Mouse (Mus musculus): ENCODE data around the gene Rabep2. TPM values are rescaled to one million over a fixed set of nuclear protein-coding genes. Genes with fewer than 3 reads are reported as not detected.

The Rabep2 gene
- polyA plus RNA-seq, 1 experiment from 2014 or later = 26.0 TPM

- Histone ChIP-seq H3K4me3 (no peak overlapping the region), H3K4me2 (replicated peaks) (no peak overlapping the region), H3K27ac (replicated peaks) (no peak overlapping the region), H3K9me3 (no peaks in the 10 kb centered on the region), H3K4me1 (no peaks in the 10 kb centered on the region), H3K9ac (replicated peaks) (no peak overlapping the region), H3K27me3 (no peaks in the 10 kb centered on the region), H3K36me3 (peaks cover 9% of the 10 kb centered on the region; the same call in 1 of the 2 replicates)
- ATAC-seq (ENCODE audit: low FRiP score, low read depth) = no peak
- 89% methylated on average over 3 of the region's 3 CpGs for WGBS
These were observed 7.2 kb downstream of the Rabep2 start for GRCm38 (mm10) chr7:126435801-126436200.

GRCm38 (mm10) chr7:126436851-126437250 is 8.3 kb downstream of the Rabep2 start:
- Histone ChIP-seq H3K4me3 (no peak overlapping the region), H3K9ac (replicated peaks) (no peak overlapping the region), H3K27ac (replicated peaks) (no peak overlapping the region), H3K36me3 (peaks cover 7% of the 10 kb centered on the region; the same call in 1 of the 2 replicates), H3K4me1 (no peaks in the 10 kb centered on the region), H3K4me2 (replicated peaks) (no peak overlapping the region), H3K9me3 (no peaks in the 10 kb centered on the region), H3K27me3 (no peaks in the 10 kb centered on the region)
- no peak for ATAC-seq (ENCODE audit: low FRiP score, low read depth)
- 19% methylated on average over 8 of the region's 8 CpGs for WGBS

- H3K4me1 ChIP-seq = no peaks in the 10 kb centered on the region
- H3K9me3 ChIP-seq = no peaks in the 10 kb centered on the region
- 80% methylated on average over 9 of the region's 9 CpGs for WGBS
- H3K9ac ChIP-seq (replicated peaks) = no peak overlapping the region
- H3K36me3 ChIP-seq = peaks cover 18% of the 10 kb centered on the region
- H3K4me2 ChIP-seq (replicated peaks) = no peak overlapping the region
- H3K27ac ChIP-seq (replicated peaks) = no peak overlapping the region
- H3K4me3 ChIP-seq = no peak overlapping the region
- H3K27me3 ChIP-seq = no peaks in the 10 kb centered on the region
- no peak for ATAC-seq (ENCODE audit: low FRiP score, low read depth)
These were observed 11.6 kb downstream of the Rabep2 start for GRCm38 (mm10) chr7:126440134-126440533.

- no peaks in the 10 kb centered on the region for H3K9me3 ChIP-seq
- no peak overlapping the region for H3K4me3 ChIP-seq
- no peak for ATAC-seq (ENCODE audit: low FRiP score, low read depth)
- H3K4me1 ChIP-seq = no peaks in the 10 kb centered on the region
- peaks cover 38% of the 10 kb centered on the region for H3K36me3 ChIP-seq
- no peak overlapping the region for H3K4me2 ChIP-seq (replicated peaks)
- 94% methylated on average over 10 of the region's 10 CpGs for WGBS
- no peaks in the 10 kb centered on the region for H3K27me3 ChIP-seq
- no peak overlapping the region for H3K9ac ChIP-seq (replicated peaks)
- H3K27ac ChIP-seq (replicated peaks) = no peak overlapping the region
These were observed 15.4 kb downstream of the Rabep2 start for GRCm38 (mm10) chr7:126443997-126444396.

- H3K4me1 ChIP-seq = no peaks in the 10 kb centered on the region
- H3K9ac ChIP-seq (replicated peaks) = no peak overlapping the region
- peaks cover 38% of the 10 kb centered on the region for H3K36me3 ChIP-seq
- WGBS = 95% methylated on average over 9 of the region's 9 CpGs
- no peak overlapping the region for H3K4me2 ChIP-seq (replicated peaks)
- H3K27ac ChIP-seq (replicated peaks) = no peak overlapping the region
- no peak for ATAC-seq (ENCODE audit: low FRiP score, low read depth)
- no peak overlapping the region for H3K4me3 ChIP-seq
- no peaks in the 10 kb centered on the region for H3K27me3 ChIP-seq
- H3K9me3 ChIP-seq = no peaks in the 10 kb centered on the region
These were observed 16.0 kb downstream of the Rabep2 start for GRCm38 (mm10) chr7:126444536-126444935.

- Histone ChIP-seq H3K4me1 (no peaks in the 10 kb centered on the region), H3K4me2 (replicated peaks) (no peak overlapping the region), H3K27me3 (no peaks in the 10 kb centered on the region), H3K9ac (replicated peaks) (no peak overlapping the region), H3K36me3 (peaks cover 38% of the 10 kb centered on the region), H3K27ac (replicated peaks) (no peak overlapping the region), H3K4me3 (no peak overlapping the region), H3K9me3 (no peaks in the 10 kb centered on the region)
- ATAC-seq (ENCODE audit: low FRiP score, low read depth) = no peak
- WGBS = 93% methylated on average over 15 of the region's 15 CpGs
These were observed 16.7 kb downstream of the Rabep2 start for GRCm38 (mm10) chr7:126445104-126445815.

GRCm38 (mm10) chr7:126446217-126446616 is 17.7 kb downstream of the Rabep2 start:
- no peak overlapping the region for H3K27ac ChIP-seq (replicated peaks)
- no peaks in the 10 kb centered on the region for H3K27me3 ChIP-seq
- H3K36me3 ChIP-seq = peaks cover 38% of the 10 kb centered on the region
- no peak overlapping the region for H3K4me2 ChIP-seq (replicated peaks)
- no peak for ATAC-seq (ENCODE audit: low FRiP score, low read depth)
- no peaks in the 10 kb centered on the region for H3K9me3 ChIP-seq
- 91% methylated on average over 21 of the region's 21 CpGs for WGBS
- no peaks in the 10 kb centered on the region for H3K4me1 ChIP-seq
- no peak overlapping the region for H3K9ac ChIP-seq (replicated peaks)
- H3K4me3 ChIP-seq = no peak overlapping the region

GRCm38 (mm10) chr7:126448481-126448880 is 19.9 kb downstream of the Rabep2 start:
- WGBS = 92% methylated on average over 19 of the region's 19 CpGs
- H3K9ac ChIP-seq (replicated peaks) = no peak overlapping the region
- no peak for ATAC-seq (ENCODE audit: low FRiP score, low read depth)

GRCm38 (mm10) chr7:126449991-126450390 is 21.4 kb downstream of the Rabep2 start:
- no peak for ATAC-seq (ENCODE audit: low FRiP score, low read depth)
- H3K9ac ChIP-seq (replicated peaks) = no peak overlapping the region
- H3K27me3 ChIP-seq = no peaks in the 10 kb centered on the region
- no peaks in the 10 kb centered on the region for H3K4me1 ChIP-seq
- WGBS = 91% methylated on average over 18 of the region's 18 CpGs
- no peak overlapping the region for H3K4me3 ChIP-seq
- no peak overlapping the region for H3K4me2 ChIP-seq (replicated peaks)
- peaks cover 22% of the 10 kb centered on the region for H3K36me3 ChIP-seq
- H3K9me3 ChIP-seq = no peaks in the 10 kb centered on the region
- no peak overlapping the region for H3K27ac ChIP-seq (replicated peaks)

More at GRCm38 (mm10) chr7:126448481-126448880, 19.9 kb downstream of the Rabep2 start:
- no peak overlapping the region for H3K4me2 ChIP-seq (replicated peaks)
- H3K27ac ChIP-seq (replicated peaks) = no peak overlapping the region
- peaks cover 33% of the 10 kb centered on the region for H3K36me3 ChIP-seq
- H3K4me1 ChIP-seq = no peaks in the 10 kb centered on the region
- no peaks in the 10 kb centered on the region for H3K9me3 ChIP-seq
- no peak overlapping the region for H3K4me3 ChIP-seq
- no peaks in the 10 kb centered on the region for H3K27me3 ChIP-seq

GRCm38 (mm10) chr7:126450641-126451040 is 22.1 kb downstream of the Rabep2 start:
- whole genome bisulfite sequencing = 94% methylated on average over 6 of the region's 6 CpGs

GRCm38 (mm10) chr7:126452244-126452643 is 23.7 kb downstream of the Rabep2 start:
- Histone ChIP-seq H3K4me2 (replicated peaks) (no peak overlapping the region), H3K27me3 (no peaks in the 10 kb centered on the region), H3K27ac (replicated peaks) (no peak overlapping the region), H3K4me1 (no peaks in the 10 kb centered on the region), H3K36me3 (peaks cover 7% of the 10 kb centered on the region), H3K4me3 (no peak overlapping the region), H3K9me3 (no peaks in the 10 kb centered on the region), H3K9ac (replicated peaks) (no peak overlapping the region)
- 91% methylated on average over 3 of the region's 3 CpGs for WGBS
- ATAC-seq (ENCODE audit: low FRiP score, low read depth) = no peak

More at GRCm38 (mm10) chr7:126450641-126451040, 22.1 kb downstream of the Rabep2 start:
- H3K27ac ChIP-seq (replicated peaks) = no peak overlapping the region
- no peaks in the 10 kb centered on the region for H3K27me3 ChIP-seq
- no peaks in the 10 kb centered on the region for H3K4me1 ChIP-seq
- no peak overlapping the region for H3K9ac ChIP-seq (replicated peaks)
- peaks cover 16% of the 10 kb centered on the region for H3K36me3 ChIP-seq
- no peak overlapping the region for H3K4me2 ChIP-seq (replicated peaks)
- no peak for ATAC-seq (ENCODE audit: low FRiP score, low read depth)
- no peak overlapping the region for H3K4me3 ChIP-seq
- H3K9me3 ChIP-seq = no peaks in the 10 kb centered on the region

- Histone ChIP-seq H3K9ac (replicated peaks) (no peak overlapping the region), H3K36me3 (no peaks in the 10 kb centered on the region), H3K4me3 (no peak overlapping the region), H3K9me3 (no peaks in the 10 kb centered on the region), H3K4me1 (no peaks in the 10 kb centered on the region), H3K27ac (replicated peaks) (no peak overlapping the region), H3K27me3 (no peaks in the 10 kb centered on the region), H3K4me2 (replicated peaks) (no peak overlapping the region)
- 91% methylated on average over 7 of the region's 7 CpGs for WGBS
- no peak for ATAC-seq (ENCODE audit: low FRiP score, low read depth)
These were observed 25.3 kb downstream of the Rabep2 start for GRCm38 (mm10) chr7:126453861-126454260.

GRCm38 (mm10) chr7:126455242-126455641 is 26.7 kb downstream of the Rabep2 start:
- Histone ChIP-seq H3K4me1 (no peaks in the 10 kb centered on the region), H3K36me3 (no peaks in the 10 kb centered on the region), H3K27me3 (no peaks in the 10 kb centered on the region), H3K9me3 (no peaks in the 10 kb centered on the region), H3K4me2 (replicated peaks) (no peak overlapping the region), H3K27ac (replicated peaks) (no peak overlapping the region), H3K9ac (replicated peaks) (no peak overlapping the region), H3K4me3 (no peak overlapping the region)
- whole genome bisulfite sequencing = 80% methylated on average over 2 of the region's 2 CpGs
- ATAC-seq (ENCODE audit: low FRiP score, low read depth) = no peak
